Mouse (Mus musculus): Measurements from ENCODE around the gene Ptprg.

The Ptprg gene

DNA sequence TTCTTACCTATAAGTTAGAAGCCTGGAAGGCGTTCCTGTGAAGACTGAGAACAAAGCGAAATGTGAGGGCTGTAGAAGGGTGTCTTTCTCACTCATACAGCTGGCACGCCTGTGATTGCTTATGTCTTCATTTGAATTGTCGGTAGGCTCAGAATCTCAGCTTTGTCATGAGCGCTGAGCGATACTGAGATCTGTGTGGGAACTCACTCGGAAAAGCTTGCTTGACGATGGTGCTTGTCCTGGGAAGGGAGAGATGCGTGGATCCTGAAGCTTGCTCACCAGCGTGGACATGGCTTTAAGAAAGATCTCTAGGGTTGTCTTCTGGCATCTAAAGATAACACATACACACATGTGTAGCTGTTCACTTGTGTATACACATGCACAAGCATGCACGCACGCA, 516.4 kb downstream of the Ptprg start:
- no peak for DNase-seq

DNA sequence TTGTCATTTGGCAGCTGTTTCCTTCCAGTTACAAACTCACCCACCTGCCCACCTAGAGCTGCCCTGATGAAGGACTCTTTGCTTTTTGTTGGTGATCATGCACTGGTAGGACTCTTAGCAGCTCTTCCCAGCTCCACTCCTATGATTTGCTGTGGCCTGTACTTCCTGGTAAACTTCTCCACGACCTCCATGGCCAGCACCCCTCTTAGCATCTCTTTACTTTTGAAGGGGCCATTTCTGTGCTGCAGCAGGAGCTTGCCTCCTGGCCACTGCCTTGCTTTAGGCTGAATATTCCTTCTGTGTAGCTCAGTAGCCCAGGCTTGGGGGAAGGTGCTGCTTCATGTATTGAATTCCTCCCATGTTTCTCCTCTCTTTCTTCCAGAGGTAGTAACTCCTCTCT, 517.0 kb downstream of the Ptprg start:
- no peak for DNase-seq

DNA sequence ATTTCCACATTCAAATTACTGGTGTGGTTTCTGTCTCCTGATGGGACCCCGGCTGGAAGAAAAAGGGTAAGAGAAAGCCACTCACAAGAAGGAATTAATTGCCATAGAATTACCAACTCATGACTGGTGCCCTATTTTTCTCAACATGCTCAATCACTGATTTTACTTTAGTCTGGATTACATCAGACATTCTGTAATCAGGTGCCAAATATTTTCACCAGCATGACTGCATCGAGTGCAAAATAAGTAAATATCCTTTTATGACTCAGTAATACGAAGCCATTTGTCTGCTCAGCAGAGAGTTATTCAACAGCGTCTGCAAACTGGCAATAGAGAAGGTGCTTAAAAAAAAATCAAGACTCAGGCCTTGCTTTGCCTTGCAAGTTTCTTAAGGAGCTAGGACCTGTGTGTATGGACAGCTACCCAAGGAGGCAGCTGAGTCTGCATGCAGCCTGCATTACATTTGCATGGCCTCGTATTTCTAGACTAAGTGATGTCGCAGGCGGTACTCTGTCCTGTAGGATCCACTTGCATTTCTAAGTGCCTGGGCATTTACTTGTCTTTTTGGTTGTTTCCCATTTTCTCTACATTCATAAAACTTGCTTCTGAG, 517.6 kb downstream of the Ptprg start:
- DNase-seq: no peak

DNA sequence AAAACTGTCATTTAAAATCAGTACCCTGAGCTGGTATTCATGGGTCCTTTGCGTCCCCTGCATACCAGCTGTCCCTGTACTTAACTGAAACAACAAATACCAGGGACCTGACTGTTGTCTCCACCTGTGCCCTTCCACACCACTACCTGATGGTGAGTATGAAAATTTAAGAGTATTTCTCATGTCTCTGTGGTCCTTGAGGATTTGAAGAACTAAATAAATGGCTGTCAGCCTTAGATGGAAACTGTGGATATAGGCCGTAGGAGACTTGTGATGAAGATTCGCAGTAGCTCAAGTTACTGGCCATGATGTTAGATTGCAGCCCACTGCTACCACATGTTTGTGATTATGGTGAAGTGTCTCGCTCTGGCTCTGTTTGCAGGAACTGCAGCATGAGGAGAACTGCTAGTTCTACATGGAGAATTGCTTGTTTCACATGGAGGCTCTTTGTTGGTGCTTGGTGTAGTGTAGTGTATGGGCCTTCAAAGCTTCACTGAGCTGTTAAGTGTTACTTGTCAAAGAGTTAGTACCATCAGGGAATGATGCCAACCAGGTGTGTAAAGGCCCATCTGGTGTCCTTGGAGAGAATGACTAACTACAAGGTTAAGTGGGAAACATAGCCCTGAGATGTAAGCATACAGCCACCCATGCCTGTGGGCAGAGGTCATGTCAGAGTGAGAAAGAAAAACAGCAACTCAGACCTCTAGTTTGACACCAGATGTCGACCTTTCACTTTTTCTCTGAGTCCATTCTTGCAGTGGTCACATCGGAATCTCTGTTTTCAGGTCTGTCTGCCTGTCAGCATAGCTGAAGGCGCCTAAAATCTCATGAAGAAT, 518.9 kb downstream of the Ptprg start:
- peak in 1 of 2 experiments; percentile 52 for DNase-seq

DNA sequence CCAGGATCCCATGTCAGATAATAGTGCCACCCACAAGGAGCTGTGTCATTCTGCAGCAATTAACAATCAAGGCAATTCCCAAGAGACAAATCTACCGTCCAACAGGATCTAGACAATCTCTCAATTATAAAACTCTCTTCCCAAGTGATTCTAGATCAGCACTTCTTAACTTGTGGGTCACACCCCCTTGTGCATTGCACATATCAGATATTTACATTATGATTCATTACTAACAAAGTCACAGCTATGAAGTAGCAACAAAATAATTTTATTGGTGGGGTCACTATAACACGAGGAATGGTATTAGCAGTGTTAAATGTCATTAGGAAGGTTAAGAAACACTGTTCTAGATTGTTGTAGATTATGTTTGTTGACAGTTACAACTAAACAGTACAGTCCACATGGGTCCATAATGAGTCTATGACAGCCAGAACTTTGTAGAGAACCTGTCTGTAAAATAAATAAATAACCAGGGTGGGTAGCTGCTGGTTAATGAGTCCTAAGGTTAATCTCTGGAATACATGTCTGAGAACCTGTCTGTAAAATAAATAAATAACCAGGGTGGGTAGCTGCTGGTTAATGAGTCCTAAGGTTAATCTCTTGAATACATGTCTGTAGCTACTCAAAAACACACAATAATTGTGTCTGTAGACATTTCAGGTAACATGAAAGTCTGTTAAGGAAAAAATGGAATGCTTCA, 520.2 kb downstream of the Ptprg start:
- DNase-seq: peak in 1 of 2 experiments; percentile 81

DNA sequence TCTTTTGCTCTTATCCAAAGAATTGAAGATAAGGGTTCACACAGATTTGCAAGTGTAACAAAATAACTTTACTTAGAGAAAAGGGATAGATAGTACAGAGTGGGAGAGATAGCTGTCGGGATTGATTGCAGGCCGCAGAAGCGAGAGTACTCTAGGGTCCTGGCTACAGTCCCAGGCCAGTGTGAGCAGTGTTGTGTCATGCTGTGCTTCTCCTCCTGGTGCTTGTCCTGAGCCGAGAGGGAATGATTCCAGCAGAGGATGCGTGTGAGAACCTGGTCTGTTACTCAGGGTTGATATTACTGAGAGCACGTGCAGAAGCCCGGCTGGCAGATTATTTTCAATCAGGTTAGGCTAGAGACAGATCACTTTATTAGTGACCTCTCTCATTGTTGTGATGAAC, 523.9 kb downstream of the Ptprg start:
- no peak for DNase-seq

DNA sequence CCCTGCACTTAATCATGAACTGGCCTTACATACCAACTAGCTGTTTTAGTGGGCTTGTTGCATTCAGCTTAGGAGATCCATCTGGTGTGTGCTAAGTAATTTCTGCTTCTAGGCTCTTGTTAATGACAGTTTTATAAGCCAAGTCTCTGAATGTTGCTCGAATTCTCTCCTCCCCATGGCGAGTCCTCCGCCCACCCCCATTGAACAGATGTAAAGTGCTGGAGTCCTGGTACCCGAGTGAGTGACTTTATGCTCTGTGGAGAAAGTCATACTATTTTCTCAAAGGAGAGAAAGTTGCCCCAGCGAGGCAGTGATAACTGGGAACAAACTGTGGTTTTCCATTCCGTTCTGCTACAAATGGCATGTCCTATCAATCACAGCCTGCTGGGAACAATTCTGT, 525.9 kb downstream of the Ptprg start:
- no peak for DNase-seq

DNA sequence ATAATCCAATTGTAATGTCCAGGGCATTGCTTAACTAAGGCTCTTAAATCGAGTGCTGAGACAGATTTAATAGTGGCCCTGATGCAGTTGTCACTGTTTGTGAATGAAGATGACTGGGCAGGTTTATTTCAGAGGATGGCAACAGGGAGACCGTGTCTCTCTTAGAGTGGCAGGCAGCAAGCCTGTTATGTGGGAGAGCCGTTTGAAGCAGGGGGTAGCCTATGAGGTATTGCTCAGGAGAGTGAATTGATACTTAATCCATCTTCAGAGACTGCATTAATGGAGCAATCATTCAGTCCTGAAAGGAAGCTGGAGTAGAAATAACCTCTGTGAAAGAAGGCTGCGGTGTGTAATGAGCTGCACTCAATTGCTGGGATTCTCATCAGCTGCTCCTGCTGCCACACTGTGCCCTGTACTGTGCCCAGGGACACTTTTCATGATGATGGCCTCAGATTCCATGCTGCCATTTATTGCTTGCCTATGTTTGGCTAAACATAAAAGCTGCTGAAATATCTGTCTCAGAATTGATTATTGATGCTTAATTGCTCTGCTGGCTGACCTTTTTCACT, 526.6 kb downstream of the Ptprg start:
- DNase-seq: no peak

GRCm38 (mm10) chr14:12082131-12082921, 529.0 kb downstream of the Ptprg start:
- DNase-seq: peak in 1 of 2 experiments; percentile 38

DNA sequence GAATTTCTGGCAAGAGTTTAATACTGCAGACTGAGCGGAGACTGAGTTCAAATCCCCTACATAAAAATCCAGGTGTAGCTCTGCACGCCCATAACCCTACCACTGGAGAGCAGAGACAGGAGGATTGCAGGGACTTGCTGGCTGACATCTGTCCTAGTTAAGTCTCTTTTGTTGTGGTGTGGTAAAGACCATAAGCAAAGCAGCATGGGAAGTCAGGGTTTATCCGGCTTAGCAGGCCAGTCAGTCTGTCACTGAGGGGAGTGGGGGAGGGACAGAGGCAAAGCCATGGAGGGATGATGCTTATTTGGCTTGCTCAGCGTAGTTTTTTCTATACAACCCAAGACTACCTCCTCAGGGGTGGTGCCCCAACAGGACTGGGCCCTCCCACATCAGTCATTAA, 530.7 kb downstream of the Ptprg start:
- DNase-seq: no peak

DNA sequence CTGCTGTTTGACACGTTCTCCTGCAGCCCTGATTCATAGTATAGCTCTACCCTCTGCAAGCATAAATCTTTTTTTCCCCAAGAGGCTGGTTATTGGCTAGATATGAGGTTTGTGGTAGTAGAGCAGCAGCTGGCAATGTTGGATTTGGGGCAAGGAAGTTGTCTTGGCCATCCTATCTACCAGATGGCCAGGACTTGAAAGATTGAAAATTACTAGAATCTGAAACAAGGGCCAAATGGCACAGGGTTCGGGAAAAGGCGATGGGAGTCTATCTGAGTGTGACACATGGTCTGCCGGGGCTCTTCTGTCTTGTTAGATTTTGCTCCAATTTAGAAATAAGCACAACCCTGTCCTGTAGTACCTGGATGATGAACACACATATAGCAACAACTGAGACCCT, 531.7 kb downstream of the Ptprg start:
- no peak for DNase-seq

- no peak for DNase-seq
Measured at GRCm38 (mm10) chr14:12086167-12086566, 532.8 kb downstream of the Ptprg start.

DNA sequence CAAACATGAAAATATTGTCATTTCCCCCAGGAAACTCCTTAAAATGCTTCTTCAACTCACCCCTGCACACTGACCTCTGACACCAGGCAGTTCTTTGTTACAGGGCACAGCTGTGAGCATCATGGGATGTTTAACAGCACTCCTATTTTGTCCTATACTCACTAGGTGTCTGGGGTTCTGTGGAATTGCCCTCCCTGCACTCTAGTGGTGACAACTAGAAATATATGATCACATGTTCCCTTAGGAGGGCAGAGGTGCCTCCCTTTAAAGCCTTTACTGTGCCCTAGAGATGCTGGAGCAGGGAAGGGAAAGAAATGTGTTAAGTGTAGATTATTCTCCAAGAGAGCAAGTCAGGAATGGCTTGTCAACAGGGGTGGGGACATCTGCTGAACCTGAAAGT, 536.6 kb downstream of the Ptprg start:
- no peak for DNase-seq

- no peak for DNase-seq
Measured at GRCm38 (mm10) chr14:12091730-12092129, 538.4 kb downstream of the Ptprg start.

- peak in 1 of 2 experiments; percentile 47 for DNase-seq
Measured at GRCm38 (mm10) chr14:12099390-12100333, 546.3 kb downstream of the Ptprg start.

DNA sequence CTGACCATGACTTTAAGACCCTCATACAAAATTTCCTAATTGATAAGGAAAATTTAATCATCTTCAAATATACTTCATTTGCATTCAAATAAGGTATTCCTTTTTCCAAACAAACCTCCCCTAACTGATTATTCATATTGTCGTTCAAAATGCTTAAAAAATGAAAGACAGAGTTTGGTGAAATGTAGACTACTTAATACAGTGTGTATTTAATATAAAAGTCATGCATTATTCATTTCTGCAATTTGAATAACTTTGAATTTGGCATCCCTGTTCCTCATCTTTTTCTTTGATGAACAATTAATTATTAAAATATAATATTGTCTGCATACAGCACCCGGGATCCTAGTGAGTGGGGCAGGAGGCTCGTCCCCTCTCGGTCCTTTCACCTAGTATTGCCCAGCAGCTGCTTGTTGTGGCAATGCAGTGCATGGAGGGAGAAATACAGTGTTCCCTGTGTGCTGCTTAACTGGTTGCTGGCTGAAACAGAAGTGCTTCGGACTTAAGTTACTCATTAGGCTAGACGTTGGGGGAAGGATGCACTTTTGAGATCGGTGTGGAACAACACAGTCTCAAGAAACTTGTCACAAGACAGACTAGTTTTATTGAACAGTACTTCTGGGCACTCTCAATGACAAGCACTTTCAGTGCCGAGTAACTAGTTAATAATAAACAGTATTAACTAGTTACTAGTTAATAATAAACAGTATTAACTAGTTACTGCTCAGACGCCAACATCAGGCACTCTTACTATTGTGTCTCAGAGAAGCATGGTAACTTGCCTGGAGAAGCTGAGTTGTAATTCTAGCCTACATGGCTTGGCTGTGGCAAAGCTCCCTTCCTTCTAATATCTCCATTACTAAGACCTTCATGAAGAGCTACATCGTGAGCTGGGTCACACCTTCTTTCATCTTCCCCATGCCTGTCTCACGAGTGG, 549.3 kb downstream of the Ptprg start:
- peak; percentile 68 to 88 for DNase-seq

DNA sequence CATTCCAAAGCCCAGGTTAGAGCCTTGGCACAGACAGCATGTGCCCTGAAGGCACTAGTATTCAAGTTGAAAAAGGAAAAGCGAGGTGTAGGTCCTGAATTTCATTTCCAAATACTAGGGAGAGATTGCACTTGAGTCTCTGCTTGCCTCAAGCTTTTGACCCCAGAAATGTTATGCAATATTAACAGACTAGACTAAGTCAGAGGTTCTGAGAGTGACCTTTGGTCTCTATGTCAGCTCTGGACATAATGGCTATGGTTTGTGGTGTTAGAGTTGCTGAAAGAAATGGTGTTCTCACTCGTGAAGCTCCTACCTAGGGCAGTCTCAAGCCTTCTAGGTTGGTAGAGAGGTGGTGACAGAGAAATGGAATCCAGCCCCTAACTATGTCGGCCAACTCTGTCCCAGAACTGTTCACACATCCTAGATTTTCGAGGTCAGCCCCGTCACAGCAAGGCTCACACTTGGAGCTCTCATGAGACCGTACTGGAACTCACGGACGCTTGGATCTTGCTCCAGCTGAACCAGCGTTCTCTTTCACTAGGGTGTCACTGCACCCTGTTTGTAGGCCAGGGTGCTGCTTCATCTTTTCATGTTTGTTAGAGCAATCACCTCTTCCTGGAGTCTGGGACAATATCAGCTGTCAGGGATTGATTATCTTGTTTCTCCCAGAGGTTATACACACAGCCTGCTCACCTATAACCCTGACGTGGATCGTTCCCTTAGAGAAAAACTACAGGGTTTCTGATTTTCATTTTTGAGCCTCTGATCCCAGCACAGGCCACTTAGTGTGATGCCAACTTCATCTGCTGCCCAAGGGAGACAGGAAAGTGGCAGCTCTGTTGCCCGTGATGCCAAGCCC, 551.2 kb downstream of the Ptprg start:
- DNase-seq: peak; percentile 47 to 75

- DNase-seq: peak; percentile 45 to 55
Measured at GRCm38 (mm10) chr14:12105156-12105430, 551.8 kb downstream of the Ptprg start.

DNA sequence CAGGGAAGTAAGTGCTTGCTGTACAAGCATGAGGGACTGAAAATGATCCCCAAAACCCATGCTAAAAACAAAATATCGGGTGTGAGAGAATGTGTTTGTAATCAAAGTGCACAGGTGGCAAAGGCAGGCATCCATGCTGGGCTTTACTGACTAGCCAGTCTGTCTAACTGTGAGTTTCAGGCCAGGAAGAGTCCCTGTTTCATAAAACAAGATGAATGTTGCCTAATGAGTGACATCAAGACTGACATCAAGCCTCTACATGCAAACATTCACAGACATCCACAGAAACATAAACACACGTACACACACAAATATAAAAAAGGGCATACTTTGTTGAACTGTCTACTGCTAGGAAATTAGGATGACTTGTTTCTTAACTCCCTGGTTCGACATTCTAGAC, 552.3 kb downstream of the Ptprg start:
- DNase-seq: no peak

GRCm38 (mm10) chr14:12107459-12107858, 554.1 kb downstream of the Ptprg start:
- no peak for DNase-seq
